Mouse (Mus musculus): ENCODE measurements at regions not wholly inside any gene's neighbourhood (a gene's known extent, or its start where the extent isn't known, plus 50 kb on each side); places are given as distances from the start of the nearest gene placed in this dataset.

- H3K27ac ChIP-seq (ENCODE audit: low read depth): no peak overlapping the region
- H3K27me3 ChIP-seq (ENCODE audit: control insufficient read depth, insufficient read depth, low read length): no peaks in the 10 kb centered on the region
- no peak for ATAC-seq (ENCODE audit: insufficient read depth, low read depth)
- DNase-seq (ENCODE audit: low spot score): no peak
- H3K4me1 ChIP-seq (ENCODE audit: control insufficient read depth, insufficient read depth): no peaks in the 10 kb centered on the region
- TF ChIP-seq CTCF (IDR thresholded peaks at IDR 0.05; ENCODE audit: low read depth): no peak
- no peak for TF ChIP-seq EP300 (IDR thresholded peaks at IDR 0.05; ENCODE audit: low read depth)
- H3K9ac ChIP-seq (replicated peaks; ENCODE audit: low read depth, low read length): no peak overlapping the region
- H3K4me2 ChIP-seq (ENCODE audit: low read depth, low read length): no peak overlapping the region
- 66% methylated on average over 13 of the region's 13 CpGs for WGBS
- no peak overlapping the region for H3K4me3 ChIP-seq (ENCODE audit: low read depth, low read length)
- H3K9me3 ChIP-seq (replicated peaks; ENCODE audit: control insufficient read depth, low read length): no peaks in the 10 kb centered on the region
- H3K36me3 ChIP-seq (replicated peaks; ENCODE audit: control insufficient read depth, insufficient read depth, low read length): no peaks in the 10 kb centered on the region
These were observed 165.9 kb upstream of the Pard3b start for GRCm38 (mm10) chr1:61472579-61473242.

- DNase-seq (ENCODE audit: low spot score) (no peak), ATAC-seq (ENCODE audit: insufficient read depth, low read depth) (no peak)
- TF ChIP-seq CTCF (IDR thresholded peaks at IDR 0.05; ENCODE audit: low read depth): no peak
- no peak for TF ChIP-seq EP300 (IDR thresholded peaks at IDR 0.05; ENCODE audit: low read depth)
- Histone ChIP-seq H3K4me3 (ENCODE audit: low read depth, low read length) (no peak overlapping the region), H3K4me2 (ENCODE audit: low read depth, low read length) (no peak overlapping the region), H3K4me1 (ENCODE audit: control insufficient read depth, insufficient read depth) (no peaks in the 10 kb centered on the region), H3K9ac (replicated peaks; ENCODE audit: low read depth, low read length) (no peak overlapping the region), H3K9me3 (replicated peaks; ENCODE audit: control insufficient read depth, low read length) (0 out of 2 replicates have a peak, but pooled peaks cover 1% of the 10 kb centered on the region), H3K27me3 (ENCODE audit: control insufficient read depth, insufficient read depth, low read length) (no peaks in the 10 kb centered on the region), H3K27ac (ENCODE audit: low read depth) (no peak overlapping the region), H3K36me3 (replicated peaks; ENCODE audit: control insufficient read depth, insufficient read depth, low read length) (no peaks in the 10 kb centered on the region)
- WGBS: 87% methylated on average over 3 of the region's 3 CpGs
These were observed 153.2 kb upstream of the Pard3b start for GRCm38 (mm10) chr1:61485459-61485858.

GRCm38 (mm10) chr1:61524886-61525285 lies 113.7 kb upstream of the Pard3b start:
- no peak overlapping the region for H3K4me2 ChIP-seq (ENCODE audit: low read depth, low read length)
- H3K27me3 ChIP-seq (ENCODE audit: control insufficient read depth, insufficient read depth, low read length): no peaks in the 10 kb centered on the region
- no peak overlapping the region for H3K9ac ChIP-seq (replicated peaks; ENCODE audit: low read depth, low read length)
- no peaks in the 10 kb centered on the region for H3K9me3 ChIP-seq (replicated peaks; ENCODE audit: control insufficient read depth, low read length)
- H3K27ac ChIP-seq (ENCODE audit: low read depth): no peak overlapping the region
- no peak overlapping the region for H3K4me3 ChIP-seq (ENCODE audit: low read depth, low read length)
- DNase-seq (ENCODE audit: low spot score): no peak
- TF ChIP-seq EP300 (IDR thresholded peaks at IDR 0.05; ENCODE audit: low read depth) (no peak), CTCF (IDR thresholded peaks at IDR 0.05; ENCODE audit: low read depth) (no peak)
- no peaks in the 10 kb centered on the region for H3K4me1 ChIP-seq (ENCODE audit: control insufficient read depth, insufficient read depth)
- WGBS: 74% methylated on average over 1 of the region's 1 CpGs
- no peaks in the 10 kb centered on the region for H3K36me3 ChIP-seq (replicated peaks; ENCODE audit: control insufficient read depth, insufficient read depth, low read length)
- no peak for ATAC-seq (ENCODE audit: insufficient read depth, low read depth)

GRCm38 (mm10) chr1:61525881-61526280 lies 112.7 kb upstream of the Pard3b start:
- H3K9ac ChIP-seq (replicated peaks; ENCODE audit: low read depth, low read length): no peak overlapping the region
- H3K36me3 ChIP-seq (replicated peaks; ENCODE audit: control insufficient read depth, insufficient read depth, low read length): no peaks in the 10 kb centered on the region
- H3K9me3 ChIP-seq (replicated peaks; ENCODE audit: control insufficient read depth, low read length): no peaks in the 10 kb centered on the region
- no peaks in the 10 kb centered on the region for H3K27me3 ChIP-seq (ENCODE audit: control insufficient read depth, insufficient read depth, low read length)
- TF ChIP-seq EP300 (IDR thresholded peaks at IDR 0.05; ENCODE audit: low read depth): no peak
- TF ChIP-seq CTCF (IDR thresholded peaks at IDR 0.05; ENCODE audit: low read depth): no peak
- no peak overlapping the region for H3K4me2 ChIP-seq (ENCODE audit: low read depth, low read length)
- 73% methylated on average over 8 of the region's 8 CpGs for WGBS
- H3K27ac ChIP-seq (ENCODE audit: low read depth): no peak overlapping the region
- H3K4me1 ChIP-seq (ENCODE audit: control insufficient read depth, insufficient read depth): no peaks in the 10 kb centered on the region
- DNase-seq (ENCODE audit: low spot score) (no peak), ATAC-seq (ENCODE audit: insufficient read depth, low read depth) (no peak)
- no peak overlapping the region for H3K4me3 ChIP-seq (ENCODE audit: low read depth, low read length)

GRCm38 (mm10) chr1:61528757-61529156 lies 109.9 kb upstream of the Pard3b start:
- Histone ChIP-seq H3K9ac (replicated peaks; ENCODE audit: low read depth, low read length) (no peak overlapping the region), H3K27ac (ENCODE audit: low read depth) (no peak overlapping the region), H3K4me2 (ENCODE audit: low read depth, low read length) (no peak overlapping the region), H3K27me3 (ENCODE audit: control insufficient read depth, insufficient read depth, low read length) (no peaks in the 10 kb centered on the region), H3K4me3 (ENCODE audit: low read depth, low read length) (no peak overlapping the region), H3K9me3 (replicated peaks; ENCODE audit: control insufficient read depth, low read length) (no peaks in the 10 kb centered on the region), H3K4me1 (ENCODE audit: control insufficient read depth, insufficient read depth) (no peaks in the 10 kb centered on the region), H3K36me3 (replicated peaks; ENCODE audit: control insufficient read depth, insufficient read depth, low read length) (no peaks in the 10 kb centered on the region)
- TF ChIP-seq CTCF (IDR thresholded peaks at IDR 0.05; ENCODE audit: low read depth) (no peak), EP300 (IDR thresholded peaks at IDR 0.05; ENCODE audit: low read depth) (no peak)
- DNase-seq (ENCODE audit: low spot score): no peak
- no peak for ATAC-seq (ENCODE audit: insufficient read depth, low read depth)
- 91% methylated on average over 15 of the region's 15 CpGs for WGBS

- DNase-seq (ENCODE audit: low spot score) (no peak), ATAC-seq (ENCODE audit: insufficient read depth, low read depth) (no peak)
- Histone ChIP-seq H3K4me1 (ENCODE audit: control insufficient read depth, insufficient read depth) (no peaks in the 10 kb centered on the region), H3K9ac (replicated peaks; ENCODE audit: low read depth, low read length) (no peak overlapping the region), H3K9me3 (replicated peaks; ENCODE audit: control insufficient read depth, low read length) (no peaks in the 10 kb centered on the region), H3K27me3 (ENCODE audit: control insufficient read depth, insufficient read depth, low read length) (no peaks in the 10 kb centered on the region), H3K36me3 (replicated peaks; ENCODE audit: control insufficient read depth, insufficient read depth, low read length) (no peaks in the 10 kb centered on the region), H3K4me2 (ENCODE audit: low read depth, low read length) (no peak overlapping the region), H3K27ac (ENCODE audit: low read depth) (no peak overlapping the region), H3K4me3 (ENCODE audit: low read depth, low read length) (no peak overlapping the region)
- TF ChIP-seq CTCF (IDR thresholded peaks at IDR 0.05; ENCODE audit: low read depth): no peak
- no peak for TF ChIP-seq EP300 (IDR thresholded peaks at IDR 0.05; ENCODE audit: low read depth)
- 25% methylated on average over 3 of the region's 3 CpGs for WGBS
These were observed 108.5 kb upstream of the Pard3b start for GRCm38 (mm10) chr1:61530166-61530565.
